Mouse (Mus musculus) Muller cell, postnatal 12 days (primary cell): ENCODE measurements around the gene Sidt1.
A peak's percentile ranks its signal among the peaks of the same experiment; 100 is the strongest.
"Not testable (repeated sequence)": the region's sequence is repeated elsewhere in the genome, so short reads cannot be mapped to it uniquely, and the experiment has no call there.

Experiments
- DNase-seq: peaks from one replicate; pipeline ENCODE4 v3.0.0-alpha.2; 2015; ENCODE audit errors: inconsistent ontology term

Gene Sidt1

GRCm38 (mm10) chr16:44303822-44304221 lies 29.2 kb downstream of the Sidt1 start:
- no peak for DNase-seq

- DNase-seq = no peak
Observed at GRCm38 (mm10) chr16:44302126-44302892, 30.7 kb downstream of the Sidt1 start.

GRCm38 (mm10) chr16:44299438-44300093 lies 33.4 kb downstream of the Sidt1 start:
- no peak for DNase-seq

GRCm38 (mm10) chr16:44293960-44294359 lies 39.0 kb downstream of the Sidt1 start:
- no peak for DNase-seq

- DNase-seq = not testable (repeated sequence)
Observed at GRCm38 (mm10) chr16:44292681-44293080, 40.3 kb downstream of the Sidt1 start.

GRCm38 (mm10) chr16:44289004-44289648 lies 43.9 kb downstream of the Sidt1 start:
- no peak for DNase-seq

- no peak for DNase-seq
Observed at GRCm38 (mm10) chr16:44287356-44287950, 45.5 kb downstream of the Sidt1 start.

GRCm38 (mm10) chr16:44282614-44283325 lies 50.2 kb downstream of the Sidt1 start:
- DNase-seq = no peak

GRCm38 (mm10) chr16:44282036-44282435 lies 51.0 kb downstream of the Sidt1 start:
- no peak for DNase-seq

GRCm38 (mm10) chr16:44280806-44281205 lies 52.2 kb downstream of the Sidt1 start:
- no peak for DNase-seq

GRCm38 (mm10) chr16:44277212-44277611 lies 55.8 kb downstream of the Sidt1 start:
- no peak for DNase-seq

- no peak for DNase-seq
Observed at GRCm38 (mm10) chr16:44271371-44272038, 61.5 kb downstream of the Sidt1 start.

- DNase-seq = no peak
Observed at GRCm38 (mm10) chr16:44270606-44271005, 62.4 kb downstream of the Sidt1 start.

GRCm38 (mm10) chr16:44269578-44269977 lies 63.4 kb downstream of the Sidt1 start:
- DNase-seq = no peak

- no peak for DNase-seq
Observed at GRCm38 (mm10) chr16:44268541-44269215, 64.3 kb downstream of the Sidt1 start.

GRCm38 (mm10) chr16:44265562-44265961 lies 67.4 kb downstream of the Sidt1 start:
- DNase-seq = no peak

GRCm38 (mm10) chr16:44264916-44265315 lies 68.1 kb downstream of the Sidt1 start:
- DNase-seq = no peak

GRCm38 (mm10) chr16:44257476-44257875 lies 75.5 kb downstream of the Sidt1 start:
- no peak for DNase-seq

GRCm38 (mm10) chr16:44254698-44255097 lies 78.3 kb downstream of the Sidt1 start:
- DNase-seq = peak; percentile 54

- no peak for DNase-seq
Observed at GRCm38 (mm10) chr16:44253797-44254634, 79.0 kb downstream of the Sidt1 start.
